In genomic region chr6:98307647-98308046, GRCm38 (mm10) we compare ENCODE assay signal across 14 mouse cellular contexts. TPM values are rescaled to one million over a fixed set of nuclear protein-coding genes. Genes with fewer than 3 reads are reported as not detected.
DNase-seq lines count a peak whose midpoint lies in the region; ATAC-seq lines count a peak whose summit lies in the region.
"Had no signal": no experiment of that assay in that cellular context is flagged by ENCODE, and none has a peak within 500 bp of the region (broad histone marks: within the 10 kb centered on the region; RNA-seq: fewer than 3 reads in every experiment).

No protein-coding gene starts in this region.

- H3K27ac ChIP-seq in embryonic facial prominence, embryonic 14.5 days (replicated peaks; ENCODE audit: low read depth, low read length) = no peak overlapping the region
- no peak overlapping the region for H3K27ac ChIP-seq in embryonic facial prominence, embryonic 10.5 days (replicated peaks)
- no peak overlapping the region for H3K27ac ChIP-seq in forebrain, embryonic 10.5 days
- H3K27ac ChIP-seq: forebrain, embryonic 12.5 days; liver, embryonic 14.5 days had no signal

- 46% methylated on average over 3 of the region's 3 CpGs for WGBS in embryonic facial prominence, embryonic 14.5 days
- WGBS in embryonic facial prominence, embryonic 10.5 days = 80% methylated on average over 3 of the region's 3 CpGs
- 80% methylated on average over 3 of the region's 3 CpGs for WGBS in forebrain, embryonic 10.5 days

- H3K4me3 ChIP-seq in embryonic facial prominence, embryonic 14.5 days (ENCODE audit: low read depth, low read length) = no peak overlapping the region
- H3K4me3 ChIP-seq in embryonic facial prominence, embryonic 10.5 days = no peak overlapping the region
- H3K4me3 ChIP-seq in forebrain, embryonic 10.5 days = no peak overlapping the region
- H3K4me3 ChIP-seq: forebrain, embryonic 12.5 days had no signal

- H3K4me1 ChIP-seq in embryonic facial prominence, embryonic 14.5 days (ENCODE audit: control insufficient read depth, insufficient read depth, low read length) = no peaks in the 10 kb centered on the region
- no peaks in the 10 kb centered on the region for H3K4me1 ChIP-seq in embryonic facial prominence, embryonic 10.5 days
- no peaks in the 10 kb centered on the region for H3K4me1 ChIP-seq in forebrain, embryonic 10.5 days
- H3K4me1 ChIP-seq: forebrain, embryonic 12.5 days had no signal

- no peak overlapping the region for H3K9ac ChIP-seq in embryonic facial prominence, embryonic 14.5 days (ENCODE audit: low read depth, low read length)
- H3K9ac ChIP-seq: forebrain, embryonic 12.5 days; liver, embryonic 14.5 days had no signal

- no peak overlapping the region for H3K4me2 ChIP-seq in embryonic facial prominence, embryonic 14.5 days (ENCODE audit: low read depth, low read length)
- H3K4me2 ChIP-seq: forebrain, embryonic 12.5 days had no signal

- ATAC-seq in embryonic facial prominence, embryonic 14.5 days (ENCODE audit: low read depth) = no peak

- no peaks in the 10 kb centered on the region for H3K9me3 ChIP-seq in embryonic facial prominence, embryonic 14.5 days (ENCODE audit: control insufficient read depth, low read length)
- no peaks in the 10 kb centered on the region for H3K9me3 ChIP-seq in embryonic facial prominence, embryonic 10.5 days
- H3K9me3 ChIP-seq in forebrain, embryonic 10.5 days = no peaks in the 10 kb centered on the region
- H3K9me3 ChIP-seq: forebrain, embryonic 12.5 days had no signal

- peak; percentile 62 for DNase-seq in embryonic facial prominence, embryonic 14.5 days (ENCODE audit: low spot score)
- no peak for DNase-seq in embryonic facial prominence, embryonic 10.5 days (ENCODE audit: low spot score)
- DNase-seq in 3T3-L1 (ENCODE audit: low read depth, low spot score) = peak; percentile 16
- DNase-seq in gastrocnemius, postnatal 10 days = peak; percentile 59
- peak; percentile 31 for DNase-seq in heart, postnatal 4 days
- no peak for DNase-seq in left cerebral cortex, adult 18-20 months (ENCODE audit: low spot score in 2 of 2)
- no peak for DNase-seq in forebrain, embryonic 10.5 days (ENCODE audit: extremely low spot score, low spot score)
- DNase-seq in layer of hippocampus, adult 18-20 months (ENCODE audit: low spot score in 2 of 2) = no peak
- DNase-seq: kidney, postnatal 25 days had no signal

- no peaks in the 10 kb centered on the region for H3K27me3 ChIP-seq in embryonic facial prominence, embryonic 14.5 days (replicated peaks; ENCODE audit: control insufficient read depth, insufficient read depth, low read length)
- no peaks in the 10 kb centered on the region for H3K27me3 ChIP-seq in embryonic facial prominence, embryonic 10.5 days (replicated peaks; ENCODE audit: low read depth, poor library complexity, severe bottlenecking)
- H3K27me3 ChIP-seq in forebrain, embryonic 10.5 days (ENCODE audit: poor library complexity, severe bottlenecking) = no peaks in the 10 kb centered on the region
- H3K27me3 ChIP-seq: forebrain, embryonic 12.5 days had no signal

- no peaks in the 10 kb centered on the region for H3K36me3 ChIP-seq in embryonic facial prominence, embryonic 14.5 days (ENCODE audit: control insufficient read depth, insufficient read depth, low read length)
- no peaks in the 10 kb centered on the region for H3K36me3 ChIP-seq in embryonic facial prominence, embryonic 10.5 days (replicated peaks)
- no peaks in the 10 kb centered on the region for H3K36me3 ChIP-seq in forebrain, embryonic 10.5 days (replicated peaks)
- H3K36me3 ChIP-seq: forebrain, embryonic 12.5 days had no signal

RNA-seq across cellular contexts. Expression of gene Gm765, which starts 34.9 kb away (rescaled TPM):
- polyA plus RNA-seq in embryonic facial prominence, embryonic 14.5 days (2014; fragmentation: Nextera tagmentation; extraction: Ambion mirVana) = 0.18 and 0.21 TPM in 2 replicates
- not detected in 2 replicates for polyA plus RNA-seq in embryonic facial prominence, embryonic 10.5 days (2016; fragmentation: Nextera tagmentation; extraction: Ambion mirVana)
- total RNA-seq in gastrocnemius, postnatal 10 days (2021) = under 1 TPM; 0.12 to 0.27 TPM
- total RNA-seq in heart, postnatal 4 days (2021) = not detected
- total RNA-seq in left cerebral cortex, adult 18-20 months (2021) = 10 to 100 TPM in 1 of 2 experiments, 1 to 10 TPM in 1; 8.4 to 16.2 TPM
- polyA plus RNA-seq in forebrain, embryonic 10.5 days (2016; fragmentation: Nextera tagmentation; extraction: Ambion mirVana) = not detected in 2 replicates
- total RNA-seq in layer of hippocampus, adult 18-20 months (2021) = under 1 TPM in 1 of 2 experiments, not detected in 1; 0.15 TPM
- total RNA-seq: megakaryocyte-erythroid progenitor cell, adult 5-6 weeks had no signal
- polyA plus RNA-seq: forebrain, embryonic 12.5 days; heart, embryonic 16.5 days; intestine, embryonic 14.5 days; liver, embryonic 14.5 days had no signal

Comparison
In these comparisons a context has a peak if more than half of its experiments do, and no peak if none do; other contexts are left out.
1. DNase-seq: peak in embryonic facial prominence, embryonic 14.5 days (single experiment), 3T3-L1 (single experiment), gastrocnemius, postnatal 10 days (single experiment) and heart, postnatal 4 days (single experiment); none in embryonic facial prominence, embryonic 10.5 days (single experiment), left cerebral cortex, adult 18-20 months (0 of 2), forebrain, embryonic 10.5 days (single experiment) and layer of hippocampus, adult 18-20 months (0 of 2).
2. RNA of gene Gm765, which starts 34.9 kb away (total RNA-seq): 8.4 to 16.2 TPM in left cerebral cortex, adult 18-20 months; 0.12 to 0.27 TPM in gastrocnemius, postnatal 10 days, 0.15 TPM in layer of hippocampus, adult 18-20 months and not detected in heart, postnatal 4 days; every median in the first group is over 4 times any median in the second.